Mouse (Mus musculus) T-helper 1 cell (primary cell): Measurements from ENCODE around the gene Rad23a.

ENCODE experiments used
- in situ Hi-C: fragments of 300-600 bp; cut with MboI, MseI; formaldehyde crosslinking; loops from one replicate; pipeline ENCODE4 v1.15.1; 2025; ENCODE audit warnings: high pct_unique_total_duplicates

Gene Rad23a

DNA sequence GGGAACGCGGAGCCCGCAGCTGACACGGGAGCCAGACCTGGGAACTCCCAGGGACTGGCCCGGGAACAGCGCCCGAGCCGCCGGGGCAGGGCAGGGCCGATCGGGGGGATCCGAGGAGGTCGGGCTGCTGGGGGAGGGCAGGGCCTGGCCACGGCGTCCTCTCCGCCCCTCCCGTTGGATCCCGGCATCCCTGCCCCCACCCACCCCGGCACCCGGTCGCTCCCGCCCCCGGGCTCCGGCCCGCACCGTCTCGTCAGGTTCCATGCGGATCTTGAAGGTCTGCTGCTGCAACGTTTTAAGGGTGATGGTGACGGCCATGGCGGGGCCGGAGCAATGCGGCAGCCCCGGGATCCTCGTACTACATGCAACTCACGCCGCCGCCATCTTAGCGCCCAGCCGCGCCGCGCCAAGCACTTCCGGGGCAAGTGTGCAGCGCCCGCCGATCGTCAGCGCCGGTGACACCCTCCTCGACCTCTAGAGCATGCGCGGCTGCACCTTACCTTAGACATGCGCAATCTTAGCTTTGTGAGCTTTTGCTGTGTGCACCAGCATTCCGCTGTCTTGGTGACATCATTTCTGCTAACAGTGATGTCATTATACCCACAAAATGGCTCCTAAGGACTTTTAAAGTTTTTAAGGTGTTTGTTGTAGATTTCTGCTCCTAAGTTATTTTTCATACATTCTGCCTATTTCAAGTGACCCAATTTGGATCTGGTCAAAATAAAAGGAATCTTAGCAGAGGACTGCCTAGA lies at the start of gene Rad23a:
Rad23a (minus strand) TSS at position 418 of the 752 bp plus-strand sequence.
- in situ Hi-C loops, result no loop called here

DNA sequence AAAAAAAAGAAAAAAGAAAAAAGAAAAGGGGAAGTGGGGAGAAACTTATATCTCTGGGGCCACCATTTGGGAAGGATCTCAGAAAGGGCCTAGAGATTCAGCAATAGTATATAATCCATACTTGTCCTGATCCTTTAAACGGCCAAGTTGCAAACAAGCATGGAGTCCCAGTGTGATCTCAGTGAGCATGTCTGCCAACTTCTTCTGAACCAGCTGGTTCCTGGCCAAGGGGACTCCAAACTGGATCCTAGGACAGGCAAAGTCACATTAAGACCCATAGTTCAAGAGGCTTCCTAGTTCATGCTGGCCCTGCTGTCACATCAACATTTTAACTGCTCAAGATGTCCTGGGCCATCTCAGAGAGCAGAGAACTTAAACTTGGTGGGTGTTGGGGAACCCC lies 48.7 kb upstream of the Rad23a start:
- in situ Hi-C loops, result no loop called here

DNA sequence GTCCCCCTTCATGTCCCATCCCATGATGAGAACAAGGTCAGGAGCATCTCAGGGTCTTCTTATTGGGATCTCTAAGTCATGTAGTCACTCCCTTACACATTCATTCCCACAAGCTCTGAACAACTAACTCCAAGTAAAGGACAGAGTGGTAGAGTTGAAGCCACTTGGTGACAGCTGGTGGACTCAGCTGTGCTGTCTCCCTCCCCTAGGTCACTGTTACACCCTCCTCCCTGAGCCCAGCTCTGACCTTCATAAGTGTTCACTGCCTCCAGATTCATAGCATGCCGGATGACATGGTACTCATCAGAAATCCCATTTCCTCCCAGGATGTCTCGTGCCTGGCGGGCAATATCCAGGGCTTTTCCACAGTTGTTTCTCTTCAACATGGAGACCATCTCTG lies 47.8 kb upstream of the Rad23a start:
- in situ Hi-C loops, result no loop called here

DNA sequence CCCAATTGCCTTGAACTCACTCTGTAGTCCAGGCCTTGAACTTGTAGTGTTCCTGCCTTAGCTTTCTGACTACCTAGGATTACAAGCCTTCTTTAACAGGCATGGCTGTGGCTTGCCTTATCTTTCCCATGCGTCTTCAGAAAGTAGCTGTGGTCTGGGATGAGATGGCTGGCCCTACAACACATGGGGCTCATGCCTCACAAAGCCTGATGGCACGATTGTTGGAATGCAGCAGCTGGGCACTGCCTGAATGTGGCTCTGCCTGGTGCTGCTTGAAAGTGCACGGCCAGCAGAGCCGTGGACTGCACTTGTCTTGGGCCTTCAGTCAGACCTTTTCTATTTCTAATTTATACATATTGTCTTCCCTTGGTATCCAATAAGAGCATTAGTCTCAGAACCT lies 44.3 kb upstream of the Rad23a start:
- in situ Hi-C loops, result no loop called here

DNA sequence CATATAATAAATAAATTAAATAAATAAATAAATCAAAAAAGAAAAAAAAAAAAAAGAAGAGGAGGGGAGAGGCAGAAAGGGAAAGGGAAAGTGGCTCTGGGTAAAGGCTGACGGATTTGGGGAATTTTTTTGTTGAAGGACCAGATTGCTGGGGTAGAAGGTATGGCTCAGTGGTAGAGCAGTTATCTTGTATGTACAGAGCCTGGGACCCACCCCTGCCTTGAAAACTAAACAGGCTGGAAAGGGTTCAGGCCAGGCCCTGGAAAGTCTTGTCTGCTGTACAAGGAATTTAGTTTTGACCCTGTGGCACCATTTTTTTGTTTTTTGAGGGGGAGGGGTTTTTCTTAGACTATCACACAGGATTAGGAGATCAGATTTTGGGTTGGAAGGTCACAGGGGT lies 38.5 kb upstream of the Rad23a start:
- in situ Hi-C loops, result no loop called here

DNA sequence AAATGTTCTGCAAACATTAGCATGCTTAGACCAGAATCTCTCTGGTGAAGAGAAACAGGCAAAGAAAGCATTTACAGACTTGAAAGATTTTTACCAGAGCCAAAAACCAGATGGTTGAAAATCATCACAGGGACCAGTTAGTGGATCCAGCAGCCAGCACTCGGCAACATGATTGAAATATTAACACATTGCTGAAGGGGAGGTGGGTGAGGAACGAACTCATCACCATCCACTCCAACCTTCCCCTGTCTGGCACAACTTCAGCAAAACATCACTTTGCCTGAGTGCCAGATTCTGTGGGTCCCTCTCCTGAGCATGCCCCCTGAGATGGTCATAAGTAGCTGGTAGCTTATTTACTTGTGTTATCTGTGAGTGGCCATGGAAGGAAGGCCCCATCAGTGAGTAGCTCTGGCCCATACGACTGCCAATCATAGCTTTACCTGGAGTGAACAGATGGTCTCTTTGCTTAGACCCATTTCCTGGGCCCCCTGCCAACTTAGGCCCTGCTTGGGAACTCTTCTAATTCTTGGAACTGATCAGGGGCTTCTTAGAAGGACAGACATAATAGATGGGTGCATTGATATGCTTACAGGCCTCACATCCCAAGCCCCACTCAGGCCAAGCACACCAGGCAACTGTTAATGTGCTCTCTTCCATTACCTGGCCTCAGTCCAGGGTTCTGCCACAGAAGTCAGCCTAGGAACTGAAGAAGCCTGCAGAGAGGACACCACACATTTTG lies 37.0 kb upstream of the Rad23a start:
- in situ Hi-C loops, result no loop called here

DNA sequence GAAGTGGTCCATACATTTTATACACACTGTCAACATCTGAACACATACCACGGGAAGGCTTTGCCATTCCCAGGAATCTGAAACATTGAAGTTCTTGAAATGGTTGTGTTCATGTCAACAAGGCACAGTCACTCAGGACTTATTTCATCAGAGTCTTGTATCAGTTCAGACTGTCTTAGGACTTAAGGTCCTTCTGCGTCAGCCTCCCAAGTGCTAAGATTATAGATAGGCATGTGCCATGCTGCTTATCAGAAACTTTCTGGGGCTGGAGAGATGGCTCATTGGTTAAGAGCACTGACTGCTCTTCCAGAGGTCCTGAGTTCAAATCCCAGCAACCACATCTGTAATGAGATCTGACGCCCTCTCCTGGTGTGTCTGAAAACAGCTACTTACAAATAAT lies 33.9 kb upstream of the Rad23a start:
- in situ Hi-C loops, result loop anchor here (5.0 kb wide), 1 partner anchor 33 kb away; the partner anchor contains the start of gene Dnase2a

DNA sequence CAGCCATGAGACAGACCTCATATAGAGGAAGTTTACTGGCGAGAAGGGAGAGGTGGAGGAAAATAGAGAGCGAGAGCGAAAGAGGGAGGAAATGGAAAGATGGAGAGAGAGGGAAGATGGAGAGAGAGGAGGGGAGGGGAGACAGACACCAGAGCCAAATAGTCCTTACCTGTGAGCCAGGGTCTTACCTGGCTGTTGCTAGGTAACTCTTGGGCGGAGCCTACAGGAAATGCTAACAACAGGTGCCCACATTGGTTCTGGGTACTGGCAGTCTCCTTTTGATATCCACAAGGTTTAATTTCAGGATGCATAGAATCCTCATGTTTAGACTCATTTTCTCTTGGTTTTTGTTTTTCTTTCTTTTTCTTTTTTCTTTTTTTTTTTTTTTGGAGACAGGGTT lies 32.6 kb upstream of the Rad23a start:
- in situ Hi-C loops, result loop anchor here (5.0 kb wide), 1 partner anchor 34 kb away; the partner anchor contains the start of gene Dnase2a

DNA sequence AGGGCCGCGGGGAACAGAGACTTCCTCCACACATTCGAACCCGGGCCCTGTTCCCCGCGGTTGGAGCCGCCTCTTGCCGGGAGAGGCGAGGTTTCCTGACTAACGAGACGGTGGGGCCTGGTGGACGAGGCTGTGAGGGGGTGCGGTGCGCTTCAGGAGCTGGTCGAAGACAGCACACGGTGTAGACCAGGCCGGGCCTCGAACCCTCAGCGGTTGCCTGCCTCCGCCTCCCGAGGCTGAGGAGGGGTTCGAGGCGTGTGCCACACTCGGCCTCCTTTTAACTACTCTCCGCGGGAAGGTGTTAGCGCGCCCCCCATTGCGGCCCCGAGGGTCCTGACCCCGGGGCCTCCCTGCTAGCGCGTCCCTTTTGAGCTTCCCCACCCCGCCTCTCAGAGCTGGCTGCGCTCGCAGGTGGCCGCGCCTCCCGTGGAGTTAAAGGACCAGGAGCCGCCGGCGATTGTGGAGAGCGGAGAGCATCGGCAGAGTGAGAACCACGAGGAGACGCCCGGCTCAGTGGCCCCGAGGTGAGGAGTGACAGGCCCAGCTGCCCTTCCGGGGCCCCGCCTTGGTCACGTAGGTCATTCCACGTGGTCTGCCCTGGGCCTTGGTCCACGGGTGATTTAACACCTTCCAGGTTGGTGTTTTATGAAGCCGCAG lies 32.0 kb upstream of the Rad23a start:
- in situ Hi-C loops, result loop anchor here (5.0 kb wide), 1 partner anchor 35 kb away; the partner anchor contains the start of gene Dnase2a

DNA sequence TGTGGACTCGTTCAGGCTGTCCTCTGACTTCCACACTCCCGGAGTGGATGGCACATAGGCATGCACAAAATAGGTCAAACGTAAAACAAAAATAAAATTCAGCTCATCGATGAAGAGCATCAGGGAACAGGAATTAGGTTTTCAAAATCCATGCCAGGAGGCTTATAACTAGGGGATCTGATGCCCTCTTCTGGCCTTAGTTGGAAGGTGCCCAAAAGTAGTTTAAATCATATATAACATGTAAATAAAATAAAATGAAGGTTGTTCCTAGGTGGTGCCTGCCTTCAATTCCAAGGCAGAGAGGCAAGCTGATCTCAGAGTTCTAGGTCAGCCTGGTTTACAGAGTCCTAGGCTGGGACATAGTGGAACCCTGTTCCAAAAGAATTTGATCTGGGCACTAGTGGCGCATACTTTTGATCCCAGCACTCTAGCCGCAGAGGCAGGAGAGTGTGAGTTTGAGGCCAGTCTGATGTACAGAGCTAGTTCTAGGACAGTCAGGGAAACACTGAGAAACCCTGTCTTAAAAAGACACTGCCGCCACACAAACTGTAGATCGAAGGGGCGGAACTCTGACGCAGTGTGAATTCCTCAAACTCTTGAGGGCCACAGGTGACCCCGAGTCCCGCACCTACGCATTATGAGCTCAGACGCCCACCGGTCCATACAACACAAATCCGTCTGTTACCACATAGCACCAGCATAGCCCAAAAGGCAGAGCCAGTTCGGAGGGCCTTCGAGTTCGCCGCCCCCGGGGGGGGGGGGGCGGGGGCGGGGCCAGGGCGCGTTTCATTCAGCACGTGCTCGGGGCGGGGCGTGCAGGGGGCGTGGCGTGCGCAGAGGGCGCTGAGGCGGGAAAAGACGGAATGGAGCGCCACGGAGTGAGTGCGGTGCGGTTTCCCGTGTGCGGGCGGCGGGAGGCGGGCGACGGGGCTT lies 31.2 kb upstream of the Rad23a start, which contains the start of gene Syce2:
Syce2 (plus strand) TSS at position 736 of the 933 bp plus-strand sequence.
- in situ Hi-C loops, result loop anchor here (5.0 kb wide), 1 partner anchor 36 kb away; the partner anchor contains the start of gene Dnase2a

DNA sequence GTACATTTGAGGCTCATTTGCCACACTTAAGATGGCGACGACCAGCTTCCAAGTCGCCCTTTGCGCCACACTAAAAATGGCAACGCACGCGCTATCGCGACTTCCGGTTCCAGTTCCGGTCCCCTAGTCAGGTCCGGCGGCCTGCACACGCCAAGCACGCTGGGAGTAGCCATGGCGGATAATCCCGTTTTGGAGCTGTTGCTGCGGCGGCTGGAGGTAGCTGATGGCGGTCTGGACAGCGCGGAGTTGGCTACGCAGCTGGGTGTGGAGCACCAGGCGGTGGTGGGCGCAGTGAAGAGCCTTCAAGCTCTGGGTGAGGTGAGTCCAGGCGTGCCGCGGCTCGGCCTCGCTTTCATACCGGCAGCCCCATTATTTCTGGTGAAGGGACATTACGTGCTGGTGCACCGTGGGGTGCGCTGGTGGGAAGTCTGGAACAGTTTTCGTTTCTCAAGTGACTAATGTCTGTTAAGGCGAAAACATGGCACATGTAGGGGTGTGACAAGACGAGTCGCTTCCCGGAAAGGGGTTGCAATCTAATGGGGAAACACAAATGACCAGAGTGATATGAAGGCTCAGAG lies 16.5 kb upstream of the Rad23a start, which contains the start of gene Farsa:
Farsa (plus strand) TSS at position 126 of the 578 bp plus-strand sequence.
- in situ Hi-C loops, result no loop called here

DNA sequence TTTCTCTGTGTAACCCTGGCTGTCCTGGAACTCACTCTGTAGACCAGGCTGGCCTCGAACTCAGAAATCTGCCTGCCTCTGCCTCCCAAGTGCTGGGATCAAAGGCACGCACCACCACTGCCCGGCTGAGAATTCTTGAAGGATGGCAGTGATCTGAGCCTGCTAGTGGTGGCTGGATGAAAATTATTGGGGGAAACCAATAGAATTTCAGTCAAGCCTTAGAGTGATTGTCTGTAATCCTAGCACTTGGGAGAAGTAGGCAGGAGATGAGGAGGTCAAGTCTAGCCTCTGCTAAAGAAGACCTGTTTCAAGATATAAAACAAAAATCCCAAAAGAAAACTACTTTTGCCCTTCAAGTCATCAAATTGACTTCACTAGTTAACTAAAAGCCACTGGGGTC lies 16.0 kb upstream of the Rad23a start:
- in situ Hi-C loops, result no loop called here

DNA sequence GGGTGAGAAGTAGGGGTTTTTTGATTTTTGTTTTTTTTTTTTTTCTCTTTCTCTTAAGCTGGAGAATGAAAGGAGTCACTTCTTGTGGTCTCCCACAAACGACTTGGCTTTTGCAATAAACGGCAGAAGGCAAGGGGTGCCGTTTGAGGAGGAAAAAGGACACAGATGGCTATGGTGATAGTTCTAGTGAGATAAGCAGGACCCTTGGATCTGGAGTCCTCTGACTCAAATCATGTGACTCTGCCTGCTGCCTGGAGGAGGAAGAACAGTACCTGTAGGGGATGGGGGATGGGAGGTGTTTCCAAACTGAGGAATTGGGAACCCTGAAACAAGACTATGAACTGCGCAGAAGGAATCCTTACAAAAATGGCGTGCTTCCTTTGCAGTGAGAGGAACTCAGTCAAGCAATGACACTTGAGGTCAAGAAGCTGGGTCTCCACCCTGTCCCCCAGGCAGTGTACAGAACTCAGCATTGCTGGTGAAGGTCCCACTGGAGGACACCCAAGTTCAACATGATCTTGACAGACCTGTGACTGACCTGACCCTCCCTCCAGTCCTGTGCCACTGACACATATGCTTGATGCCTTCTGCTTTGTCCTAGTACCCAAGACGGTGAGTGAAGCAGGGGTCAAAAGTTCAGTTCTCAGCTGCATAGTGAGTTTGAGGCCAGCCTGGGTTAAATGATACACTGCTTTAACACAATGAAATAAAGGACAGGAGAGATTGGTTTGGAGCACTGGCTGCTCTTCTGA lies 7.4 kb upstream of the Rad23a start:
- in situ Hi-C loops, result no loop called here

DNA sequence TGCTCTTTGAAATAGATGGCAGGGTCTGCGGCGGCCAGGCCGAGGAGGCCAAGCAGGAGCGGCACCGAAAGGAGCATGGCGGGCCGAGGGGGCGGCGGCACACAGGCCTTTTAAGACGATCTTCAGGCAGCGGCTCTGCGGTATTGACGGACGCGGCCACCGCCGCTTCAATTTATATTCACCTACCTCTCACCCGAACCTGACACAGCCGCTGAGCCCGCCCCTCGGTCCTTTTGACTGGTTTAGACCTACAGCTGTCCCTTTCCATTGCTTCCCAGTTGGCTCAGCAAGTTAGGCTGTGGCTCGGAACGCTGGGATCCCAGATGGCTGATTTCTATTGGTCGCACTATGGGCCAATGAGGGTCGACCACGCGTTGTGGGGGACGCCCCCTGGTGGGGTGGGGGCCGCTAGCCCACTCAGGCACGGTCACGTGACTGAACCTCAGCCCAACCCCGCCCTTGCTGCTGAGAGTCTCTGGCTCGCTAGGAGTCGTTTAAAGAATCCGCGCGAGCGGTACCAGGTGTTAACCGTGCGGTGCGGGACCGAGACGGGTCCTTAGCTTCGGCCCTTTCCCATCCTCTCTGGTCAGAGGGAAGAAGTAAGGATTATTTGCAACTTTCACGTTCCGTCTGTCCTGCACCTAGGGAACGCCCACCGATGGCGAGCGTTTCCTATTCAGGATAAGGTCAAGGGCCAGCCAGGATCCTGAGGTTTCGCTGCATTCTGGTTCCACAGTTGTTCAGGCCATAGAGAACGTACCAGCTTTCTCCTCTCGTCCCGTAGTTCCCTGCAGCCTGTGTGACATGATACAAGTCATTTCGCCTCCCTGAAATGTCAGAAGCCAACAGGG lies 6.5 kb upstream of the Rad23a start, which contains the start of gene Calr:
Calr (minus strand) TSS at position 213 of the 851 bp plus-strand sequence.
- in situ Hi-C loops, result no loop called here

DNA sequence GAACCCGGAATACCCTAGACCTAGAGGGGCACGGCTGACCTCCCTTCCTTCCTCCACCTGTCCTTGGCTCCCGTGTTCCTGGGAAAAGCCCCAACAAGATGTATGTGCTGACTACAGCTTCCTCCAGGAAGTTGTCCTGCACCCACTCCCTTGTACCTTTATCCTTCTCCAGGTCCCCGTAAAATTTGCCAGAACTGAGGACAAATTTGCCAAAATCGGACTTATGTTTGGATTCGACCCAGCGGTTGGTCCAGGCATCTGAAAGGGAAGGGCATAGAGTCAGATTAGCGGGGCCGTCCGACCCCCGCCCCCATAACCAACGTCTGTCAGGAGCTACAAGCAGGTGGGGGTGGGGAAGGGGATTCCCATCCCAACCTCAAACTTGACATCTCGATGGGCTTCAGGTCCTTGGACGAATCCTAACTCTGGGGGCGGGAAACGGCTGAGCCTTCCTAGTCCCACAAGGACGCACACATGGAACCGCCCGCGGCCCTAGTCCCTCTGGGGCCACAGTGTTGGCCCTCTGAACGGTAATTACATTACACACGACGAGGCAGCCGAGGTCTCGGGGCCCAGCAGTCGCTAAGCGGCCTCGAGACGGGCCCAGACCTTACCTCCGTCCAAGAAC lies 5.7 kb upstream of the Rad23a start:
- in situ Hi-C loops, result no loop called here

DNA sequence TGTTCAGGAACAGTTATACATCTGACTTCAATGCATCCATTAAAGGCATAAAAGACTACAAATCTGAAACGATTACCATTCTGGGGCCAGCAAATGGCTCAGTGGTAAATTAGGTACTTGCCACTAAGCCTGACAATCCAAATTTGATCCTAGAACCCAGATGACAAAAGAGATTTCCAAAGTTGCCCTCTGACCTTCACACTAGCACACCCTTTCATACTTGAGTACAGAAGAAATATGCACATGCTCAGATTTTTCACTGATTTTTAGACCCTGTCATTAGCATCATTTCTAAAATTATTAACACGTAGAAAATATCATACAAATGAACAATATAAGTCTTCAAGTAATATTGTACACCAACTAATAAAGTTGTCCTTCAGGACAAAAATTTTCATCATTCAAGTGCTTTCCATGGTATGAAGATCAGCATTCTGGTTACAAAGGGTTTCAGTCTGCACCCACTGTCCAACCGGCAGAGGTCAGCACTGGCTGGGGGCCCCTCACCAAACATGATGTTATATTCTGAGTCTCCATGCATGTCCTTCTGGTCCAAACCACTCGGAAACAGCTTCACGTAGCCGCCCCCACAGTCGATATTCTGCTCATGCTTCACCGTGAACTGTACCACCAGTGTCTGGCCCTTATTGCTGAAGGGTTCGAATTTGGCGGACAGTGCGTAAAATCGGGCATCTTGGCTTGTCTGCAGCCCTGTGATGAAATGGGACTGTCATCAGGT lies 5.1 kb upstream of the Rad23a start:
- in situ Hi-C loops, result no loop called here

DNA sequence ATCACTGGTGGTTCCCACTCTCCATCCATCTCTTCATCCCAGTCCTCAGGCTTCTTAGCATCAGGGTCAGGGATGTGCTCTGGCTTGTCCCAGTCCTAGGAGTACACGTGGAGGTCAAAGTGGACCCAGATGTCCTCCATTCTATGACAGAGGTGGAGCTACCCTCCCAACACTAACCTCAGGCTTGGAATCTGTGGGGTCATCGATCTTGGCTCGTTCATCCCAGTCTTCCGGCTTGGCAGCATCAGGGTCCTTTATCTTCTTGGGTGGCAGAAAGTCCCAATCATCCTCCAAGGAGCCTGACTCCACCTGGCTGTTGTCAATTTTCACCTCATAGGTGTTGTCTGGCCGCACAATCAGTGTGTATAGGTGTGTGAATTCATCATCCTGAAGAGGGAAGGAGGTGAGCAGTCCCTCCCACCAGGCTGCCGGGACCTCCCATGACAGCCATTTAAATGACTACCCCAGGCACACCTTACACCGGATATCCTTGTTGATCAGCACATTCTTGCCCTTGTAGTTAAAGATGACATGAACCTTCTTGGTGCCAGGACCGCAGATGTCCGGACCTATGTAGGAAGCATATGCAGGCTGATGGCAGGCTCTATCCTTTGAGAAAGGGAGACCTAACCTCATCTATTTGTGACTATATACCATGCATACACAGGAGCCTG lies 4.1 kb upstream of the Rad23a start:
- in situ Hi-C loops, result no loop called here
